Mouse (Mus musculus) mouse embryonic stem cell (cell line): ENCODE data around the gene Fry.

Experiments
- in situ Hi-C, 2 experiments: fragments of 300-500 bp; cut with MboI; formaldehyde crosslinking; loops; 1 replicate in 1 of 2; 3 replicates in 1 of 2; pipeline ENCODE4 v1.14.3; 2019 to 2020; ENCODE audit warnings: low sequenced_read_pairs in 2 of 2, low pct_unique_long_range_greater_than_20kb in 1 of 2, mixed read lengths in 1 of 2; ENCODE audit not compliant: unreplicated experiment in 1 of 2

The Fry gene

DNA sequence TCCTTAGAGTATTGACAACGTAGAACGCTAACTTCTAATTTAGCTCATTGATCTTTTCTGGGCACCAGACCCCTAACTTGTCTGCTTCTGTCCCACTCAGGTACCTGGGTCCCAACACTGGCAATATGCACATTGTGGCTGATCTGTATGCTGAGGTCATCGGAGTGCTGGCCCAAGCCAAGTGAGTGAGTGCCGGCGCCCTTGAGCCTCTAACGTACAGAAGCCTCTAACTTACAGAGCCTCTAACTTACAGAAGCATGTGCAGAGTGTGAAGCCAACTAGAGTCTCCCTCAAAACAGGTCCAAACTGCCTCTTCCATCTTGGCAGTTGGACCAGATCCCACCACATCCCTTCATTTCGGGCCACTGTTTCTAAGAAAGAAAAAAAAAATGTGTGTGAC, 227.5 kb downstream of the Fry start:
- in situ Hi-C loops = no loop called here

DNA sequence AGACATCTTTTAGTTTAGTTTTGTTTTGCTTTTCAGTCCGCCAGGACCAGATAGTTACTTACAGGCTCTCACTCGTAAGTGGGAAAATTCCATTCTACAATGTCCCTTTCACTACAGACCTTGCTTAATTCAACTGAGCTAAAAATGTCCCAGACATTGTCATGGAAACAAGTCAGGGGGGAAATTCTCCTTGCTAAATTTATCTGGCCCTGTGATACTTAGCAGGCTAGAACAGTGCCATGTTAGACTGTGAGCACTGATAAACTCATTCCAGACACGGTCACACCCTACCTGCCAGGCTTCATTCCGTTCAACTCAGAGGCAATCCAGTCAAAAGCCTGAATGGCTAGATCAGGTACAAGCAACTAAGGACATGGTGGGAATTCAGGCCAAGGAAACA, 227.9 kb downstream of the Fry start:
- in situ Hi-C loops = no loop called here

GRCm38 (mm10) chr5:150347845-150348244, 229.4 kb downstream of the Fry start:
- in situ Hi-C loops = no loop called here

DNA sequence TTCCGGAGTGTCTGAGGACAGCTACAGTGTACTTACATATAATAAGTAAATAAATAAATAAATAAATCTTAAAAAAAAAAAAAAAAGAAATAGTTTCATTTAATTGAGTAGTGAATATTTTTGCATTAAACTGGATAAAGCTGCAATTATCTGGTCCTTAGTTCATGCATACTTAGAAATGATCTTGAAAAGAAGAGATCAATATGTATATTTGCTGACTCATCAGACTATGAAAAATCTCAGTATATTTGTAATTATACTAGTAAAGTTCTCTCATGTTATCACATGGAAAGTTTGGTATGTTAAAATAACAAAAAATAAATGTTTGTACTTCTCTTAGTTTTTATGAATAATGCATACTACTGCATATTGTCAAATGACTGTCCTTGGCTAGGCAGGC, 229.9 kb downstream of the Fry start:
- in situ Hi-C loops = no loop called here

DNA sequence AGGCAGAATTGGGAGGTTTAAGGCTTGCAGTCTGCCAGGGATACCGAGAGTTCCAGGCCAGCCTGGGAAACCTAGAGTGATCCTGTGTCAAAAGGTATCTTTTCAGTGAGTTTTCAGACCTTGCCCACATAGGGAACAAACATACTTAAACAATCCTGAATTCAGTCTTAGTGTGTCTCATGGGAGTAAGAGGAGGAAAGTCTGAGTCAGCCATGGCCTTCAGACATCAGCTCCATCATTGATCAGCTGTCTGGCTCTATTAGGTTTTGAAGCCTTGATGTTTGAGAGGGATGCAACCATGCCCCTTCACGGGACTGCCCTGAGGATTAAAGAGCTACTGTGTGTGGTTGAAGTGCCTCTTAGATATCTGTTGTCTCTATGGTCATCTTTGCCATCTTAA, 232.7 kb downstream of the Fry start:
- in situ Hi-C loops = no loop called here

DNA sequence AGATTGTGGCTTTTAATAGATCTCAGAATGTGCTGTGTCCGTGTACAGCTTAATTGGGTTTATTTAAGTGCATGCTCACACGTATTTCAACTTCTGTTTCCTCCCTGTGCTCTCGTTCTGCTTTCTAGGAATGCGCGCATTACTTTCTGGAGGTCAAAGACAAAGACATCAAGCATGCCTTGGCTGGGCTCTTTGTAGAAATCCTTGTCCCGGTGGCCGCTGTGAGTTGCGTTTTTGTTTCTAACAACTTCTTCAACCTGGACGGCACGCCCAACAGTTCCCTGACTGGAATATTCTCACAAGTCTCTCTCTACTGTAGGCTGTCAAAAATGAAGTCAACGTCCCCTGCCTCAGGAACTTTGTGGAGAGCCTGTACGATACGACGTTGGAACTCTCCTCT, 240.2 kb downstream of the Fry start:
- in situ Hi-C loops = no loop called here

DNA sequence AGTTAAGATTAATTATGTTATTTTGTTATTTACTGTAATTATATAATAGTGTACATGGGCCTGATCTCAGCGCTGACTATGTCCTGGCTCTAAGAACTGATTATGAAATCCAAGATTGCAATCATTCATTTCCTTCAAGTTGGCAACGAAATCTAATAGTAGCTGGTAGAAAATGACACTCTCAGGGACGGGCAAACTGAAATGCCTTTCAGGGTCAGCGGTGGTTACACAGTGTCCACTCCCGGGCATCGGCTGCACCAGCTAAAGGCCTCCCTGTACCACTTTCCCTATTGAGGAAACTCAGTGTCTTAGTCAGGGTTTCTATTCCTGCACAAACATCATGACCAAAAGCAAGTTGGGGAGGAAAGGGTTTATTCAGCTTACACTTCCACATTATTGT, 243.8 kb downstream of the Fry start:
- in situ Hi-C loops = no loop called here

- in situ Hi-C loops = no loop called here
These were observed 246.2 kb downstream of the Fry start for GRCm38 (mm10) chr5:150364621-150365020.

DNA sequence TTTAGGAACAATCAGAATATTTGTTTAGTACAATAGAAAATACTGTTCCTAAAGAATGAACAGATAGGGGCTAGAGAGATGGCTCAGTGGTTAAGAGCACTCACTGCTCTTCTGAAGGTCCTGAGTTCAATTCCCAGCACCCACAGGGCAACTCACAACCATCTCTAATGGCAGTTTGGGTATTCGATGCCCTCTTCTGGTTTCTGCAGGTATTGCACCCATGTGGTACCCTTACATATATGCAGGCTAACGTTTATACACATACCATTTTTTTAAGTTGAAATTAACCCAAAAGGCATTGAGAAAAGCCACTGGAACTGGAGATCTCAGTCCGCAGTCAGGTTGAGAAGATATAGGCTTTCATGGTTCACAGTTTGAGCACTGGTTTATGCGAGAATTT, 248.6 kb downstream of the Fry start:
- in situ Hi-C loops = no loop called here

GRCm38 (mm10) chr5:150370291-150370690, 251.8 kb downstream of the Fry start:
- in situ Hi-C loops = no loop called here

- in situ Hi-C loops = no loop called here
These were observed 252.4 kb downstream of the Fry start for GRCm38 (mm10) chr5:150370895-150371294.

DNA sequence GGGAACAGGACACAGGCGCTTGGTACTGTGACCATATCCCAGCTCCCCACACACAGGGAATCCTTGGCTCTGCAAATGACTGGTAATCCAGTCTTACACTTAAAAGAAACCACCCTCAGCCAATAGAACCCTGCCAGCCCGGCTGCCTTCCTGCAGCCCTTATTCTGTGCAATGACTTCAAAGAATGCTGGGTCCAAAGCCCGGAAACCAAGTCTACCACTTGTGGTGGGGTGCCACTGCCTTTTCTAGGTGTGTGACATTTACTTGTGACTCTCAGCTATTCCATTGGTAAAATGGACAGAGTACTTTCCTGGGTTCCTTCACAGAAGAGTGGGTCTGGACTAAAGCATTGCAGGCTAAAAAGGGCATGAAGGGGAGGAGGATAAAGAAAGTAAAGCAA, 254.5 kb downstream of the Fry start:
- in situ Hi-C loops = no loop called here

DNA sequence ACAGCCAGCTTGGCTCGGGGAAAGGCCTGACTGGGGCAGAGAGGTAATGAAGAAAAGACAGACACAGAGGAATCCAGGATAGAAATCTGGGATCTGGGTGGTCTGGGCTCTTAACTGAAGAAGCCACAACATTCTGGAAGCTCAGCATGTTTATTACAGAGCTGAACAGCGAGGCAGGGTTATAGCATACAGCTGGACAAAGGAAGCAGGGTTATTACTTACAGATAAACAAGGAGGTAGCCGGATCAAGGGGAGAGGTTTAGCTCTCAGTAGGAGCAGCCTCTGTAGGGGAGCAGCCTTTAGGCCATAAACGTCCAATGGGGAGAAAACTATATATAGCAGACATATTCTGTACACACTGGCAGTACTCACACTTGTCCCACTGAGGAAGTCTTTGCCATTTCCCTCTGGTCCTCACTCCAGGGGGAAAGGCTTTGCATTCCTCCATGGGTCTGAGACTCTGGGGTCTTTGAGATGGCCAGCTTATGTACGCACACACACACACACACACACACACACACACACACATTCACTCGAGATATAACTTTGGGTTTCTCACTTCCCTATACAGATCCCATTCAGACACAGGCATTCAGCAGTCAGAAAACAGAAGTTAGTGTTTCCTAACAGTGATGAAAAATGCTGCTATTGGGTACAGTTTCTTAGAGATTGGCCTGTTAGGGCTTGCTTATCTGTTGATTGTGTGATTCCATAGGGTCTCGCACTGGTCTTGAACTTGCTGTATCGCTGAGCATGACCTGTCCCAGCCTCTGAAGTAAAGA, 256.5 kb downstream of the Fry start:
- in situ Hi-C loops = no loop called here

DNA sequence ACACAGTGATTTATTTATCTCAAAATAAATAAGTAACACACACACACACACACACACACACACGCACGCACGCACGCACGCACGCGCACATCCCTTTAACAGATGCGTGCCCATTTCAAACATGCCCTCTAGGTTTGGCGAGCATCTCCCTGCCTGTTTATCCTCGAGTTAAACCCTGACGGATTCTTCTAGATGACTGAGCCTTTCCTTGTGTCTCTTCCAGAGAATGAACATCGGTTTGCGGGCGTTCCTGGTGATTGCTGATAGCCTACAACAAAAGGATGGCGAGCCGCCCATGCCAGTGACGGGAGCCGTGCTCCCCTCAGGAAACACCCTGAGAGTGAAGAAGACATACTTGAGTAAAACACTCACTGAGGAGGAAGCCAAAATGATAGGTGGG, 260.1 kb downstream of the Fry start:
- in situ Hi-C loops = no loop called here

DNA sequence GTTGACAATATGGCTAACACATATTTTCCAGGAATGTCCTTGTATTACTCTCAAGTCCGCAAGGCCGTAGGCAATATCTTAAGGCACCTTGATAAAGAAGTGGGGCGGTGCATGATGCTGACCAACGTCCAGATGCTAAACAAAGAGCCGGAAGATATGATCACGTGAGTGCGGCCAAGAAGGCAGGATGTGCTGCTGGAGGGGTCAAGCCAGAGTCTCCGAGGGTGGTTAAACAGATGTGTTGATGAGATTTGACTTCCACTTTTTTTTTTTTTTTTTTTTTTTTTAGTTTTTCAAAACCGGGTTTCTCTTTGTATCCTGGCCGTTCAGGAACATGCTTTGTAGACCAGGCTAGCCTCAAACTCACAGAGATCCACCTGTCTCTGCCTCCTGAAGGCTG, 262.3 kb downstream of the Fry start:
- in situ Hi-C loops = no loop called here

DNA sequence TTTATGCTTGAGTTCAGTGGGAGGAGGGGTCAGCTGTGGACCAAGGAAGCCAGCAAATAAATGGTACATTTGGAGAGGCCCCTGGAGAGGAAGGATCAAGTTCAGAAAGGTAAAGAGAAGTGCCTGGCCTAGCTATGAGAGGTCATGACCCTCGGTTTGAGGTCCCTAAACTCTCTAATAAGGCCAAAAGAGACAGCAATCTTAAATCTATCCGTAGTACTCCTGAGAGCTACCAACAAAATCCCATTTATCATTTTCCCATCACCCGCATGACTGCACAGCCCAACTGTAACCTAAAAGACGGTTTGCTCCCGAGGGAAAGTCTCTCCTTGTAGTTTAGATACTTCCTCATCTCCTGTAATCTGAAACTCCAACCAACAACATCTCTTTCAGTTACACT, 264.0 kb downstream of the Fry start:
- in situ Hi-C loops = no loop called here

DNA sequence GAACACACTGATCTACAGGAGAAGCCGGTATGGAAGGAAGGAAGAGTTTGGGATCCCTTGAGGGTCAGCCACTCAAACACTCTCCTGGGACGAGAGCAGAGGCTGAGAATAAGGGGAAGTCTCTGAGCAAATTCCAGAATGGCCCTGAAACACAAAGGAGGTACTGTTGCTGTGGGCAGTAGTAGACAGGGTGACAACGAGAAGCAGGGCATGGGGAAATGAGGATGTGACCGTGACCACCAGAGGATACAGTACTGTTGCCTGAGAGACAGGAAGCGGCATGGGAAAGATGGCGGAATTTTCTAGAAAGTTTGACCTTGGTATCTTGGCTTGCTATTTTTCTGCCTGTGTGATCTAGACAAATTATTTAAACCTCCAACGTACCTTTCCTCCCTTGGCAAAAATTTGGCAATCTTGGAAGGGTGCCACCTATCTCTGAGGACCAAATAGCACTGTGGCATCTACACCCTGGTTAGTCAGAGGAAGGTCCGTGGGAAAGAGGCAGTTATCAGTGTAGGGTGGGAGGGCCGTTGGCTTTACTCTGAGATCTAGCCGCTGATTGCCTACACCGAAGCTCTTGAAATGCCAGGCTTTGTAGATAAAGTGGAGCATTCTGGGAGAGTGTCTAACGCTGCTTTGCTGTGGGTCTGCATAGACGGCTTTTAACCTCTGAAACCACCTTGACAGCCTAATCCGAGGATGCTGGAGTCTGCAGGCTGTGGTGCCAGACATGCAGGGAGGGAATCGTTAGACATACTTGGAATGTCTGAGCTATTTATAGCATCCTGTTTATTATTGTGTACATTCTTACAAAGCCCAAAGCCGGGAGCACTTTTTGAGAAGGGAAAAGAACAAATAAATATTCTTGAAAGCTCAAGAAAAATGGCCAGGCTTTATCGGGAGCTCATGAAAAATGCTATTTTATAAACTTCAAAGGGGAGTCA, 266.1 kb downstream of the Fry start:
- in situ Hi-C loops = no loop called here

DNA sequence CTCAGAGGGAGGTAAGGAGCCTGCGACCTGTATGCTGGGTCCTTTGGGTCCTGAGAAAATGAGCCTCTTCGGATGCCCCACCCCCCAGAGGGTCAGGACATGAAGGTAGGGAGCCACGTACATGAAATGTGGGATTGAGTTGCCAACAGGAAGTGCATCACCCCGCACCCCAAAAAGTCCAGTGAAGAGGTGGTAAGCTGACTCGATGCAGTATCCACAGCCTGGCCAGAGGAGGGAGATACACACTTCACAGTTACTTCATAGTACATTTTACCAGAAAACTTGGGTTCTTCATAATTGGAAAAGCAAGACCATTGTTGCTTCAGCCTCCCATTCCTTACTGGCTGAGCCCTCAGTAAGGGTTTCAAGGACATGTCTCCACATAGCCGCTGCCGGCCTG, 266.8 kb downstream of the Fry start:
- in situ Hi-C loops = no loop called here

GRCm38 (mm10) chr5:150388623-150389022, 270.2 kb downstream of the Fry start:
- in situ Hi-C loops = no loop called here
